Mouse (Mus musculus) embryonic facial prominence, embryonic 13.5 days (tissue): ENCODE measurements at regions not wholly inside any gene's neighbourhood (a gene's known extent, or its start where the extent isn't known, plus 50 kb on each side); places are given as distances from the start of the nearest gene placed in this dataset.
A peak's percentile ranks its signal among the peaks of the same experiment; 100 is the strongest.
"Not testable (repeated sequence)": the region's sequence is repeated elsewhere in the genome, so short reads cannot be mapped to it uniquely, and the experiment has no call there.

ENCODE experiments used
- ATAC-seq: fragments of 200-750 bp; cut with Nextera tagmentation; 2 replicates; pipeline ENCODE4 v1.8.0; 2017; ENCODE audit warnings: low read depth; ENCODE audit not compliant: insufficient number of reproducible peaks, insufficient read depth, low FRiP score, low TSS enrichment
- H3K27ac ChIP-seq: fragments of 300-500 bp; sonication (generic); 2 replicates; pipeline ENCODE4 v1.5.1; 2015; ENCODE audit warnings: moderate library complexity, mild to moderate bottlenecking, inconsistent platforms
- H3K27me3 ChIP-seq: fragments of 300-500 bp; sonication (generic); 2 replicates; pipeline ENCODE4 v1.6.1; 2015; ENCODE audit warnings: mild to moderate bottlenecking, inconsistent platforms
- H3K36me3 ChIP-seq: fragments of 300-500 bp; sonication (generic); 2 replicates; pipeline ENCODE4 v1.6.1; 2015; ENCODE audit warnings: mild to moderate bottlenecking, inconsistent platforms
- H3K4me1 ChIP-seq: fragments of 300-500 bp; sonication (generic); 2 replicates; pipeline ENCODE4 v1.6.1; 2015; ENCODE audit warnings: inconsistent platforms
- H3K4me2 ChIP-seq: fragments of 300-500 bp; sonication (generic); 2 replicates; pipeline ENCODE4 v1.6.1; 2015; ENCODE audit warnings: moderate library complexity, mild to moderate bottlenecking, inconsistent platforms
- H3K4me3 ChIP-seq: fragments of 300-500 bp; sonication (generic); 2 replicates; pipeline ENCODE4 v1.5.1; 2015; ENCODE audit warnings: mild to moderate bottlenecking, inconsistent platforms
- H3K9ac ChIP-seq: fragments of 300-500 bp; sonication (generic); 2 replicates; pipeline ENCODE4 v1.6.1; 2015; ENCODE audit warnings: mild to moderate bottlenecking, inconsistent platforms
- H3K9me3 ChIP-seq: fragments of 300-500 bp; sonication (generic); 2 replicates; pipeline ENCODE4 v1.6.1; 2016; ENCODE audit warnings: inconsistent platforms
- WGBS: fragments of 180-500 bp; shearing (Covaris S2); methylation state at CpG from one replicate; pipeline ENCODE4 v1.1.7; 2015; ENCODE audit warnings: mixed read lengths; 5-methylcytosine and 5-hydroxymethylcytosine counted together

DNA sequence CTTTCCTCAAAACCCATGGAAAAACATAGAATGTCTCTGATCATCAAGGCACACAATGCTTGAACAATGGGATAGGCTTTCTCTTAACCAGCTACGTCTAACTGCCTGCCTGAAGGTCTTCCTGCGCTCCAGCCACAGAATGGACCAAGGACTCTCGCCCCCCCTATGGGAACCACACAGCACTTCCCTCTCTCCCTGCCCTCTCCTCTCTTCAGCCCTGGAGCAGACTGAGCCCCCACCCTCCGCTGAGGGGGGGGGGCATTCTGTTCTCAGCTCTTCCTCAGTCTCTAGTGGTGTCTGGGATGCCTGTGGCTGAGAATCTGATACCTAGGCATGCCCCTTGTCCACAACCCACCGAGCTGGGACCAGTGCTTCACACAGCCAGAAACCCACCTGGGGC lies 222.3 kb upstream of the Cntn5 start:
- ATAC-seq, result 0 out of 2 replicates have a peak, but pooled peaks have one; percentile 37
- no peak overlapping the region for H3K9ac ChIP-seq
- H3K36me3 ChIP-seq, result no peaks in the 10 kb centered on the region
- no peaks in the 10 kb centered on the region for H3K9me3 ChIP-seq
- no peaks in the 10 kb centered on the region for H3K27me3 ChIP-seq
- H3K4me2 ChIP-seq, result no peak overlapping the region
- no peak overlapping the region for H3K4me3 ChIP-seq
- WGBS, result 68% methylated on average over 5 of the region's 5 CpGs
- H3K27ac ChIP-seq, result no peak overlapping the region
- no peaks in the 10 kb centered on the region for H3K4me1 ChIP-seq

DNA sequence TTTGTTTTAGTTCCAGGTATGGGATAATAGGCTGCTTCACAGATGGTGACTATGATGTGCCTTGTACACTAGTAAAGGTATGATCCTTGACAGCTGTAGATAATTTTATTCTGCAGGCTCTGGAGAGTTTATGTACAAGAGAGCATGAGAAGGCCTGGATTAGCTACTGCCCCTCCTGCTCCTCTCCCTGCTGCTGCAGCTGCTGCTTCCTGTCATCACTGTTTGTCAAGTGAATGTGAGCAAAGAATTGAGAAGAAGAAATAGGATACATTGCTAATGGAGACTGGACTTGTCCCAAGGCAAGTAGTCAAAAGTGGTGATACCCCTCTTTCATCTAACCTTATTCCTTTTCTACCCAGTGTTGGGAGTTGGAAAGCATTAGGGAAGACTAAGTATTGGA lies 214.6 kb upstream of the Cntn5 start:
- Histone ChIP-seq H3K27ac (no peak overlapping the region), H3K9ac (no peak overlapping the region), H3K36me3 (no peaks in the 10 kb centered on the region), H3K4me2 (no peak overlapping the region), H3K4me3 (no peak overlapping the region), H3K9me3 (no peaks in the 10 kb centered on the region), H3K27me3 (no peaks in the 10 kb centered on the region), H3K4me1 (no peaks in the 10 kb centered on the region)
- no peak for ATAC-seq

DNA sequence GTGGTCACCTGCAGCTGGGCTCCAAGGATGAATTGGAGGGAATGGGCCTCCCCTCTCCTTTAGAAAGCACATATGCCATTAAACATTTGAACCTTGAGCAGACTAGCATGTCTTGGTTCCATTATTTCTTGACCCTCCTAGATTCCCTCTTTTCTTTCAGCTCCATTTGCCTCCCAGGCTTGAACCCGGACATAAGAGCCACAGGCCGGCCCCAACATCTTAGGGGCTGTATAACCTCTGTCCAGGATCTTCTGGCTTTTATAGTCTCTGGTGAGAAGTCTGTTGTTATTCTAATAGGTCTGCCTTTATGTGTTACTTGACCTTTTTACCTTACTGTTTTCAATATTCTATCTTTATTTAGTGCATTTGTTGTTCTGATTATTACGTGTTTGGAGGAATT lies 203.3 kb upstream of the Cntn5 start:
- H3K4me2 ChIP-seq, H3K9ac ChIP-seq, H3K36me3 ChIP-seq, H3K9me3 ChIP-seq, H3K27me3 ChIP-seq, H3K4me3 ChIP-seq, H3K4me1 ChIP-seq, ATAC-seq, H3K27ac ChIP-seq: not testable (repeated sequence)
- 87% methylated on average over 3 of the region's 3 CpGs for WGBS

DNA sequence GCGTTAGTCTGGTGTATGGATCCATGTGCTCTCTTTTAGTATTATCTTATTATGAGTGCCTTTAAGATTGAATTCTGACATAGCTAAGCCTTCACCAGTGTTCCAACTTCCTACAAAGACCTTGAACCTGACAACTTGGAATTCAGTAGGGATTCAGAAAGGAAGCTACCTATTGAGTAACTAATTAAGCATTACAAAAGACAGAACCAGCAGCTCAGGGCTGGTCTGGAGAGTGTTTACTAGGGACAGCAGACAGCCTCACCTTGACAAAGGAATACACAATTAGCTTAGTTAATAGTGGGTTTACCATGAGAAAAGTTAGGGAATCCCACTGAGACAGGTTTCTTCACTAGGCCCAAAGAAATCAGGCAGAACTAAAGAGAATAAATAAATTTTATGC lies 202.6 kb upstream of the Cntn5 start:
- H3K27ac ChIP-seq, ATAC-seq, H3K4me3 ChIP-seq, H3K4me1 ChIP-seq, H3K36me3 ChIP-seq, H3K9ac ChIP-seq, H3K9me3 ChIP-seq, H3K4me2 ChIP-seq, H3K27me3 ChIP-seq: not testable (repeated sequence)
- WGBS, result 95% methylated on average over 1 of the region's 1 CpGs

DNA sequence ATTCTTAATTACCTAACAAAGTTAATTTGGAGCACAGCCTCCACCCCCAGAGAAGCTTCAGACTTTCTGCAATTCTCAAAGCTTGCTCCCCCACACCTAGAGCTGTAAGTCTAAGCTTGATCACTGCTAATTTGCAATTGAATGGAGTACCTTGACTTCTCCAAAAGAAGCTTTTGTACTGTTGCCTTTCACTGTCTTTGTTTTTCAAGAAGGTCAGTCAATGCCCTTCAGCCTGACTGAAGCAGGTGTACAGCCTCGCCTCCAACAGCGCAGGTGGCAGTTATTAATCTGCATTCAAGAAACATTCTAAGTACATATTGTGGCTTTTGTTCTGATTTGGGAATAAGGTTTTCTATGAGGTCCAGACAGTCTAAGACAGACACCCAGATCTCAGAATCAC lies 201.7 kb upstream of the Cntn5 start:
- no peak for ATAC-seq
- Histone ChIP-seq H3K4me1 (no peaks in the 10 kb centered on the region), H3K27ac (no peak overlapping the region), H3K4me2 (no peak overlapping the region), H3K4me3 (no peak overlapping the region), H3K27me3 (no peaks in the 10 kb centered on the region), H3K36me3 (no peaks in the 10 kb centered on the region), H3K9me3 (no peaks in the 10 kb centered on the region), H3K9ac (no peak overlapping the region)
- WGBS, result 86% methylated on average over 2 of the region's 2 CpGs

DNA sequence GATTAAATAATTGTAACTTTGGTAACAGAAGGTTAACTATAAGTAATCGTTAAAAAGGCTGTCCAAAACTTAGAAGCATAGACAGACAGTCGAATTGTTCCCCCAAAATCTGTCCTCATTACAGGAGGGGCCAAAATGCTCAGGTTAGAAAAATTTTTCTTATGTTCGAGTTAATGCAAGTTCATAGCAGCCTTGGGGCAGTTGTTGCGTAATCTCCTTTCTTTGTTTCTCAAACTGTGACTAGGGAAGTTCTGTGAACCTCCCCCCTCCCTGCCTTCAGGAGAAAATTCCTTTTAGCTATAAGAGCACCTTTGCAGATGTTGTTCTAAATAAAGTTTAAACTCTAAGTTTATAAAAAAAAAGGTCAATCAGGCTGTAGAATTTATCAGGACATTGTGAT lies 198.9 kb upstream of the Cntn5 start:
- Histone ChIP-seq H3K4me2 (no peak overlapping the region), H3K4me1 (no peaks in the 10 kb centered on the region), H3K9me3 (no peaks in the 10 kb centered on the region), H3K4me3 (no peak overlapping the region), H3K27ac (no peak overlapping the region), H3K36me3 (no peaks in the 10 kb centered on the region), H3K9ac (no peak overlapping the region), H3K27me3 (no peaks in the 10 kb centered on the region)
- ATAC-seq, result no peak
- WGBS, result 65% methylated on average over 4 of the region's 4 CpGs

DNA sequence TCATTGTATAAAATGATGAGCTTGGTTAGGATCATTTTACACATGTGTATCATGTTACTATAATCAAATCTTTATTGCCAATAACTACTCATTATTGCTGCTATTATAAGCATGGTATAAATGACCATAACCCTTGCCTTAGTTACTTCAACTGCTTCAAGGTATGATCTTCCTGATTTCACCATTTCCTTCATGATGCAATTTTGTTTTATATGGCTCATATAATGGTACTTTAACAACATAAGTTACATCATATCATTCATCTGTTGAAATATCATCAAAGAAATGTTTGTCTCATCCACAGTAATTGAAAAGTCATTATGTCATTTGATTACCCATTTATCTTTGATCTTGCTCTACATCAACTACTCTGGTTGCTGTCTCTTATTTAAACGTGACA lies 188.3 kb upstream of the Cntn5 start:
- Histone ChIP-seq H3K4me1 (no peaks in the 10 kb centered on the region), H3K27me3 (no peaks in the 10 kb centered on the region), H3K4me2 (no peak overlapping the region), H3K9ac (no peak overlapping the region), H3K9me3 (no peaks in the 10 kb centered on the region), H3K4me3 (no peak overlapping the region), H3K36me3 (no peaks in the 10 kb centered on the region), H3K27ac (no peak overlapping the region)
- 71% methylated on average over 1 of the region's 1 CpGs for WGBS
- ATAC-seq, result no peak

DNA sequence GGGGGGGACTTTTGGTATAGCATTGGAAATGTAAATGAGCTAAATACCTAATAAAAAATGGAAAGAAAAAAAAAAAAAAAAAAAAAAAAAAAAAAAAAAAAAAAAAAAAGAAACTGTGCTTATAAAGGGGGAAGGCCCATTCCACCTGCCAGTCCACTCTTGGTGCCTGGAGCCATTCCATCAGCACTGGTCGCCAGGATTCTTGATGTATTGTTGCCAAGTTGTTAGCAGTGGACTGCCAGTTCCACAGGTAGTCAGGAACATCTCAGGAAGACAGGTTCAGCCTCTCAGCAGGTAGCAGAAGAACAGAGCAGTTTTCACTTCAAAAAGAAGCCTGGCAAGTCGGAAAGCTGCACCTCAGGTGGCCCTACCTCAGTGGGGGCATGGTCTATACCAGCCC lies 162.6 kb upstream of the Cntn5 start:
- not testable (repeated sequence) for ATAC-seq
- WGBS, result 49% methylated on average over 2 of the region's 2 CpGs

DNA sequence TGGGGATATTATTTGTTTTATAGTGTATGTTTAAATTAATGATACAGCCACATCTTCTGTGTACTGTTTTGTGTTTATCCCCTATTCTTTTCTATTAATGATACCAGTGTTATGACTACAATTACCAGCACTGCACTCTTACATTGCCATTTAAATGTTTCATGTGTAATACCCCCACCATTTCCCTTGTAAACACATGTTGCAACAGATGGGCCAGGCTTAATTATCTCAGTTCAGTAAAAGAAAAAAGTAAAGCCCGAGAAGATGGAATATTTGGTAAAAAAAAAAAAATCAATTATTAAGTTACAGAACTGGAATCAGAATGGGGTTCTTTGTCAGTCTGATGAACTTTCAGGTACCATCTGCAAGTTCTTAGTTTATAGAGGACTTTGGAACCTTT lies 158.3 kb upstream of the Cntn5 start:
- no peaks in the 10 kb centered on the region for H3K9me3 ChIP-seq
- H3K27me3 ChIP-seq, result no peaks in the 10 kb centered on the region
- H3K4me1 ChIP-seq, result no peaks in the 10 kb centered on the region
- H3K4me3 ChIP-seq, result no peak overlapping the region
- no peak for ATAC-seq
- H3K4me2 ChIP-seq, result no peak overlapping the region
- H3K36me3 ChIP-seq, result no peaks in the 10 kb centered on the region
- 59% methylated on average over 1 of the region's 1 CpGs for WGBS
- H3K9ac ChIP-seq, result no peak overlapping the region
- H3K27ac ChIP-seq, result no peak overlapping the region

More for the DNA sequence above, 162.6 kb upstream of the Cntn5 start:
- H3K4me3 ChIP-seq, H3K4me1 ChIP-seq, H3K4me2 ChIP-seq, H3K9me3 ChIP-seq, H3K9ac ChIP-seq, H3K27me3 ChIP-seq, H3K27ac ChIP-seq, H3K36me3 ChIP-seq: not testable (repeated sequence)
